In genomic region chr11:100396886-100397599, GRCm38 (mm10) we compare ENCODE assay signal across 8 mouse cellular contexts. TPM values are rescaled to one million over a fixed set of nuclear protein-coding genes. Genes with fewer than 3 reads are reported as not detected.
DNase-seq lines count a peak whose midpoint lies in the region; ATAC-seq and TF ChIP-seq lines count a peak whose summit lies in the region.

No protein-coding gene starts in this region.

- 0 out of 2 replicates have a peak, but pooled peaks cover 4% of the 10 kb centered on the region for H3K36me3 ChIP-seq in heart, postnatal 0 days (replicated peaks; ENCODE audit: control insufficient read depth, insufficient read depth, low read length)

- peak; percentile 42 for TF ChIP-seq CTCF in heart, postnatal 0 days (IDR thresholded peaks at IDR 0.05; ENCODE audit: low read depth)

- no peaks in the 10 kb centered on the region for H3K9me3 ChIP-seq in heart, postnatal 0 days (replicated peaks; ENCODE audit: control insufficient read depth, low read length)

- under 1% methylated on average over 41 of the region's 42 CpGs for WGBS in heart, postnatal 0 days

- H3K27me3 ChIP-seq in heart, postnatal 0 days (ENCODE audit: control insufficient read depth, insufficient read depth, low read length) = no peaks in the 10 kb centered on the region

- H3K4me2 ChIP-seq in heart, postnatal 0 days (ENCODE audit: low read depth, low read length) = peak overlapping the region; percentile 82

- peak overlapping the region; percentile 89 for H3K27ac ChIP-seq in heart, postnatal 0 days (ENCODE audit: low read depth)

- peak; percentile 65 to 70 for DNase-seq in lung, adult 18-20 months
- no peak for DNase-seq in lung, postnatal 25 days (ENCODE audit: low spot score)
- peak; percentile 44 for DNase-seq in heart, postnatal 0 days (ENCODE audit: low spot score)
- peak; percentile 76 to 83 for DNase-seq in kidney, postnatal 36 days
- peak; percentile 68 to 77 for DNase-seq in thymus, postnatal 36 days
- DNase-seq in B cell, adult 2 months = no peak

- ATAC-seq in common myeloid progenitor, adult 5-6 weeks (replicated peaks; ENCODE audit: low read depth, poor library complexity, severe bottlenecking) = 0 out of 2 replicates have a peak, but pooled peaks have one; percentile 8
- peak; percentile 11 for ATAC-seq in heart, postnatal 0 days (ENCODE audit: insufficient read depth, low read depth)
- 0 out of 2 replicates have a peak, but pooled peaks have one; percentile 1 for ATAC-seq in megakaryocyte progenitor cell, adult 5-6 weeks (replicated peaks; ENCODE audit: poor library complexity)

- peaks cover 67% of the 10 kb centered on the region for H3K4me1 ChIP-seq in heart, postnatal 0 days (ENCODE audit: control insufficient read depth, insufficient read depth)

- peak overlapping the region; percentile 86 for H3K9ac ChIP-seq in heart, postnatal 0 days (replicated peaks; ENCODE audit: low read depth, low read length)

- TF ChIP-seq EP300 in heart, postnatal 0 days (IDR thresholded peaks at IDR 0.05; ENCODE audit: low read depth) = peak; percentile 50; the same call in 1 of the 2 replicates

- peak overlapping the region; percentile 79 for H3K4me3 ChIP-seq in heart, postnatal 0 days (ENCODE audit: low read depth, low read length)

RNA-seq across cellular contexts. Expression of gene Jup, which starts 0.5 kb away (rescaled TPM):
- 1.9 and 2.5 TPM in 2 replicates for total RNA-seq in common myeloid progenitor, adult 5-6 weeks (2017)
- total RNA-seq in heart, postnatal 0 days (2014; rRNA removed; ENCODE audit: low replicate concordance) = 319 and 341 TPM in 2 replicates
- 135 and 142 TPM in 2 replicates for polyA plus RNA-seq in heart, postnatal 0 days (2015; fragmentation: Nextera tagmentation; extraction: Ambion mirVana)
- total RNA-seq in megakaryocyte progenitor cell, adult 5-6 weeks (2015) = 1.5 and 4.0 TPM in 2 replicates
- 1.4 and 2.5 TPM in 2 replicates for total RNA-seq in megakaryocyte progenitor cell, adult 5-6 weeks (2017)

RNA-seq across cellular contexts. Expression of gene P3h4, which starts 17.6 kb away (rescaled TPM):
- total RNA-seq in common myeloid progenitor, adult 5-6 weeks (2017) = 1.1 TPM in 1 of 2 replicates, not detected in the other
- 58.0 and 66.1 TPM in 2 replicates for total RNA-seq in heart, postnatal 0 days (2014; rRNA removed; ENCODE audit: low replicate concordance)
- 39.3 and 42.9 TPM in 2 replicates for polyA plus RNA-seq in heart, postnatal 0 days (2015; fragmentation: Nextera tagmentation; extraction: Ambion mirVana)
- 0.05 TPM in 1 of 2 replicates, not detected in the other for total RNA-seq in megakaryocyte progenitor cell, adult 5-6 weeks (2015)
- 0.08 TPM in 1 of 2 replicates, not detected in the other for total RNA-seq in megakaryocyte progenitor cell, adult 5-6 weeks (2017)

RNA-seq across cellular contexts. Expression of gene Fkbp10, which starts 18.5 kb away (rescaled TPM):
- not detected in 2 replicates for total RNA-seq in common myeloid progenitor, adult 5-6 weeks (2017)
- 106 and 114 TPM in 2 replicates for total RNA-seq in heart, postnatal 0 days (2014; rRNA removed; ENCODE audit: low replicate concordance)
- 93.0 and 95.9 TPM in 2 replicates for polyA plus RNA-seq in heart, postnatal 0 days (2015; fragmentation: Nextera tagmentation; extraction: Ambion mirVana)
- total RNA-seq in megakaryocyte progenitor cell, adult 5-6 weeks (2015) = not detected in 2 replicates
- not detected in 2 replicates for total RNA-seq in megakaryocyte progenitor cell, adult 5-6 weeks (2017)

RNA-seq across cellular contexts. Expression of gene Hap1, which starts 41.1 kb away (rescaled TPM):
- total RNA-seq in common myeloid progenitor, adult 5-6 weeks (2017) = not detected in 2 replicates
- 3.5 and 5.7 TPM in 2 replicates for total RNA-seq in heart, postnatal 0 days (2014; rRNA removed; ENCODE audit: low replicate concordance)
- polyA plus RNA-seq in heart, postnatal 0 days (2015; fragmentation: Nextera tagmentation; extraction: Ambion mirVana) = 2.0 TPM in 2 replicates
- total RNA-seq in megakaryocyte progenitor cell, adult 5-6 weeks (2015) = not detected in 2 replicates
- total RNA-seq in megakaryocyte progenitor cell, adult 5-6 weeks (2017) = not detected in 2 replicates

RNA-seq across cellular contexts. Expression of gene Nt5c3b, which starts 44.6 kb away (rescaled TPM):
- 33.1 and 47.7 TPM in 2 replicates for total RNA-seq in common myeloid progenitor, adult 5-6 weeks (2017)
- 54.4 and 68.3 TPM in 2 replicates for total RNA-seq in heart, postnatal 0 days (2014; rRNA removed; ENCODE audit: low replicate concordance)
- 84.7 and 85.0 TPM in 2 replicates for polyA plus RNA-seq in heart, postnatal 0 days (2015; fragmentation: Nextera tagmentation; extraction: Ambion mirVana)
- 21.4 and 32.9 TPM in 2 replicates for total RNA-seq in megakaryocyte progenitor cell, adult 5-6 weeks (2015)
- total RNA-seq in megakaryocyte progenitor cell, adult 5-6 weeks (2017) = 31.8 and 37.3 TPM in 2 replicates

Comparison
In these comparisons a context has a peak if more than half of its experiments do, and no peak if none do; other contexts are left out.
1. DNase-seq: peak in lung, adult 18-20 months (2 of 2), heart, postnatal 0 days (single experiment), kidney, postnatal 36 days (2 of 2) and thymus, postnatal 36 days (2 of 2); none in lung, postnatal 25 days (single experiment) and B cell, adult 2 months (0 of 2).
2. RNA of gene Jup, which starts 0.5 kb away (total RNA-seq): 319 to 341 TPM in heart, postnatal 0 days; 1.4 to 4.0 TPM in megakaryocyte progenitor cell, adult 5-6 weeks and 1.9 to 2.5 TPM in common myeloid progenitor, adult 5-6 weeks; every median in the first group is over 10 times any median in the second.
3. RNA of gene P3h4, which starts 17.6 kb away (total RNA-seq): 58.0 to 66.1 TPM in heart, postnatal 0 days; 1.1 TPM in common myeloid progenitor, adult 5-6 weeks and 0.05 to 0.08 TPM in megakaryocyte progenitor cell, adult 5-6 weeks; every median in the first group is over 10 times any median in the second.
4. RNA of gene Fkbp10, which starts 18.5 kb away (total RNA-seq): 106 to 114 TPM in heart, postnatal 0 days; not detected in common myeloid progenitor, adult 5-6 weeks and not detected in megakaryocyte progenitor cell, adult 5-6 weeks; every median in the first group is over 100 times any median in the second.
5. Peak in every context shown above with its lines, with median percentiles within 50 percentile points of each other: ATAC-seq.